Mouse (Mus musculus) midbrain, embryonic 12.5 days (tissue): ENCODE measurements around the gene Cmklr1. TPM values are rescaled to one million over a fixed set of nuclear protein-coding genes. Genes with fewer than 3 reads are reported as not detected.

ENCODE experiments used
- ATAC-seq: fragments of 200-750 bp; cut with Nextera tagmentation; 2 replicates; pipeline ENCODE4 v1.8.0; 2017; ENCODE audit warnings: low read depth, moderate TSS enrichment, moderate library complexity; ENCODE audit not compliant: low FRiP score
- H3K27ac ChIP-seq: fragments of 300-500 bp; sonication (generic); replicated peaks from 2 replicates; pipeline ENCODE4 v1.5.1; 2016; ENCODE audit warnings: mild to moderate bottlenecking
- H3K27me3 ChIP-seq: fragments of 300-500 bp; sonication (generic); 2 replicates; pipeline ENCODE4 v1.6.1; 2016; ENCODE audit warnings: mild to moderate bottlenecking
- H3K36me3 ChIP-seq: fragments of 300-500 bp; sonication (generic); 2 replicates; pipeline ENCODE4 v1.6.1; 2016
- H3K4me1 ChIP-seq: fragments of 300-500 bp; sonication (generic); 2 replicates; pipeline ENCODE4 v1.6.1; 2016
- H3K4me2 ChIP-seq: fragments of 300-500 bp; sonication (generic); replicated peaks from 2 replicates; pipeline ENCODE4 v1.6.1; 2016; ENCODE audit warnings: mild to moderate bottlenecking, moderate library complexity
- H3K4me3 ChIP-seq: fragments of 300-500 bp; sonication (generic); 2 replicates; pipeline ENCODE4 v1.5.1; 2016; ENCODE audit warnings: mild to moderate bottlenecking
- H3K9ac ChIP-seq: fragments of 300-500 bp; sonication (generic); replicated peaks from 2 replicates; pipeline ENCODE4 v1.6.1; 2016; ENCODE audit warnings: mild to moderate bottlenecking, moderate library complexity
- H3K9me3 ChIP-seq: fragments of 300-500 bp; sonication (generic); 2 replicates; pipeline ENCODE4 v1.6.1; 2016; ENCODE audit warnings: mild to moderate bottlenecking
- WGBS: fragments of 180-500 bp; shearing (Covaris S2); methylation state at CpG from one replicate; pipeline ENCODE4 v1.1.7; 2016; 5-methylcytosine and 5-hydroxymethylcytosine counted together
- polyA plus RNA-seq: library from polyadenylated mRNA; unstranded; fragments of >200 nt; fragmentation: Nextera tagmentation; extraction: Ambion mirVana; gene quantifications from 2 replicates; pipeline ENCODE4 v1.2.1, GENCODE M21; 2016

The Cmklr1 gene
- polyA plus RNA-seq, 1 experiment from 2014 or later, result 2.3 TPM

- 77% methylated on average over 5 of the region's 5 CpGs for WGBS
- Histone ChIP-seq H3K36me3 (no peaks in the 10 kb centered on the region), H3K4me1 (peaks cover 10% of the 10 kb centered on the region), H3K27me3 (peaks cover 43% of the 10 kb centered on the region), H3K9me3 (no peaks in the 10 kb centered on the region), H3K4me3 (no peak overlapping the region), H3K27ac (no peak overlapping the region), H3K4me2 (no peak overlapping the region), H3K9ac (no peak overlapping the region)
- no peak for ATAC-seq
These were observed 1.5 kb downstream of the Cmklr1 start for GRCm38 (mm10) chr5:113648647-113649211.

GRCm38 (mm10) chr5:113647141-113647540 lies 3.1 kb downstream of the Cmklr1 start:
- no peak overlapping the region for H3K27ac ChIP-seq
- 90% methylated on average over 8 of the region's 8 CpGs for WGBS
- peaks cover 42% of the 10 kb centered on the region for H3K27me3 ChIP-seq
- no peak for ATAC-seq
- peaks cover 10% of the 10 kb centered on the region for H3K4me1 ChIP-seq
- no peak overlapping the region for H3K4me2 ChIP-seq
- no peaks in the 10 kb centered on the region for H3K9me3 ChIP-seq
- H3K36me3 ChIP-seq, result no peaks in the 10 kb centered on the region
- H3K4me3 ChIP-seq, result no peak overlapping the region
- H3K9ac ChIP-seq, result no peak overlapping the region

DNA sequence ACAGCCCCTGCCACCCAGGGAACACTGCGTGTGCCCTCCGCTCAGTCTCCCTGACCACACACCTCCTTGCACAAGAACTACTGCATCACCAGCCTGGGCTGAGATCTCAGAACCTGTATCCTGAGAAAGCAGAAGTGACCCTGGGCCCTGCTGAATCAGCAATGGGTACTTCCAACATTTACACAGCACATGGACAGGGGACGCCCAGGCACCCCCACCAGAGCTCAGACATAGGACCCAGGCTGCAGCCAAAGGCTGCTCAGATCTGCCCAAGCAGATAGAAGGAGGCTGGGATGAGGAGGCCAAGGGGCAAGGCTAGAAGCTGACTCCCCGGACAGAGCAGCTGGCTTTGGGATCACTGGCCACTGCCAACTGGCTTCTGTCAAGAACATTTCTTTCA lies 5.7 kb downstream of the Cmklr1 start:
- H3K4me2 ChIP-seq, result no peak overlapping the region
- H3K9ac ChIP-seq, result no peak overlapping the region
- H3K27me3 ChIP-seq, result peaks cover 19% of the 10 kb centered on the region
- H3K36me3 ChIP-seq, result no peaks in the 10 kb centered on the region
- H3K9me3 ChIP-seq, result no peaks in the 10 kb centered on the region
- ATAC-seq, result no peak
- no peak overlapping the region for H3K4me3 ChIP-seq
- WGBS, result 92% methylated on average over 4 of the region's 4 CpGs
- H3K4me1 ChIP-seq, result no peaks in the 10 kb centered on the region
- no peak overlapping the region for H3K27ac ChIP-seq

- Histone ChIP-seq H3K4me2 (peak overlapping the region; percentile 41), H3K9ac (no peak overlapping the region), H3K4me1 (no peaks in the 10 kb centered on the region), H3K36me3 (no peaks in the 10 kb centered on the region), H3K27ac (no peak overlapping the region), H3K27me3 (peaks cover 11% of the 10 kb centered on the region; the same call in 1 of the 2 replicates), H3K9me3 (no peaks in the 10 kb centered on the region), H3K4me3 (peak overlapping the region; percentile 16; the same call in 1 of the 2 replicates)
- ATAC-seq, result peak; percentile 86
- 58% methylated on average over 18 of the region's 18 CpGs for WGBS
These were observed 6.9 kb downstream of the Cmklr1 start for GRCm38 (mm10) chr5:113643107-113643848.

DNA sequence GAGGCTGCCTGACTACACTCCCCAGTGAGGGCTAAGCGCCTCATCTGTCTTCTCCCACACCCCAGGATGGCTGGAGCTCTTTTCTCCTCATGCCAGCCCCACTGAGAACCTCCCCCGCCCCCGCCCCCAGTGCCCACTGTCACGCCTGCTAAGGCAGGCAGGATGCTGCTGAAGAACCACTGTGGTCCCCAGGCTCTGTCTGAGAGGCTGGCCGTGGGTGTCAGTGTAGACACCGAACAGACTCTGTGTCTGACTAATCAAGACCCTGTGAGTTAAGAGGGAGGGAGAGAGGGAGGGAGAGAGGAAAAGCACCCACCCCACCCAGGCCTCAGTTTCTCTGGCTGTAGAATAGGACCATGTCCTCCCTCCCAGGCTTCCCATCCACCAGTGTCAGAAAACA lies 9.2 kb downstream of the Cmklr1 start:
- H3K36me3 ChIP-seq, result no peaks in the 10 kb centered on the region
- no peak overlapping the region for H3K27ac ChIP-seq
- no peak overlapping the region for H3K4me3 ChIP-seq
- H3K9me3 ChIP-seq, result no peaks in the 10 kb centered on the region
- H3K27me3 ChIP-seq, result peaks cover 11% of the 10 kb centered on the region; the same call in 1 of the 2 replicates
- H3K4me2 ChIP-seq, result no peak overlapping the region
- ATAC-seq, result no peak
- no peak overlapping the region for H3K9ac ChIP-seq
- H3K4me1 ChIP-seq, result no peaks in the 10 kb centered on the region
- WGBS, result 47% methylated on average over 6 of the region's 6 CpGs

DNA sequence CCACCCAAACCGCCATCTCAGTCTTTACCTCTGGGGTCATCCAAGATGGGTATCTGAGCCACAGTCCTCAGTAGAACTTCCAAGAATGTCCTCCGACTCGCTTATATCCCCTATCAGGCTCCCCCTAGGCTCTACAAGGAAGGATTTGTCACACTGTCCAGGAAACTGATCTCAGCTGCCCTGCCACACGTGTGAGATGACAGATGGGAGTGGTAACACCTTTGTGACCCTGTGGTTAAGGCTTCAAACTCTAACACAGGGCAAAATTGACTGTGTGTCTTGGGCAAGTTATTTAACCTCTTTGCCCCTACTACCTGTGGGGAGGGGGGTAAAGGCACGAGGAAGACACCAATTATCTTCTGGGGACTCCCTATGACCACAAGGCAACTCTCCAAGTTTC lies 11.1 kb downstream of the Cmklr1 start:
- Histone ChIP-seq H3K4me2 (no peak overlapping the region), H3K27ac (no peak overlapping the region), H3K27me3 (peaks cover 1% of the 10 kb centered on the region; the same call in 1 of the 2 replicates), H3K9ac (no peak overlapping the region), H3K4me1 (no peaks in the 10 kb centered on the region), H3K36me3 (no peaks in the 10 kb centered on the region), H3K9me3 (no peaks in the 10 kb centered on the region), H3K4me3 (no peak overlapping the region)
- ATAC-seq, result no peak
- 77% methylated on average over 5 of the region's 5 CpGs for WGBS

DNA sequence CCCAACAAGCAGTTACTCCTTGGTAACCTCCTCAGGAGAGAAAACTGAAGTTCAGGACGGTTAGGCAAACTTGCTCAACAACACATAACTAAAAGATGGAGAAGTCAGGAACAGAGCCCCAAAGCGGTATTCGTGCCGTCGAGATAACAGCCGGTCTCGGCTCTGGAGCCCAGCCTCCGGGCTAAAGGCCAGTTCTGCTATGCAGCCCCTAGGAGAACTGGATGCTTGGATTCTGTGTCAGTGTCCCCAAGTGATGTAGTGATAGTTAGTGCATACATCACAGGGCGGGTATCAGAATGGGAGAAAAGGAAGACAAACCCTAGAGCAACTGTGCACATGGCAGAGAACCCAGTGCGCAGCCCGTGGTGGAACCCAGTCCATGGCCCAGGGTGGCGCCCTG lies 12.2 kb downstream of the Cmklr1 start:
- no peak overlapping the region for H3K4me3 ChIP-seq
- no peak overlapping the region for H3K4me2 ChIP-seq
- no peaks in the 10 kb centered on the region for H3K36me3 ChIP-seq
- no peaks in the 10 kb centered on the region for H3K9me3 ChIP-seq
- ATAC-seq, result no peak
- H3K27me3 ChIP-seq, result no peaks in the 10 kb centered on the region
- 92% methylated on average over 12 of the region's 12 CpGs for WGBS
- no peaks in the 10 kb centered on the region for H3K4me1 ChIP-seq
- H3K9ac ChIP-seq, result no peak overlapping the region
- no peak overlapping the region for H3K27ac ChIP-seq

GRCm38 (mm10) chr5:113637631-113638030 lies 12.6 kb downstream of the Cmklr1 start:
- H3K4me3 ChIP-seq, result no peak overlapping the region
- H3K4me1 ChIP-seq, result no peaks in the 10 kb centered on the region
- ATAC-seq, result no peak
- no peak overlapping the region for H3K27ac ChIP-seq
- no peaks in the 10 kb centered on the region for H3K9me3 ChIP-seq
- no peaks in the 10 kb centered on the region for H3K36me3 ChIP-seq
- H3K4me2 ChIP-seq, result no peak overlapping the region
- WGBS, result 89% methylated on average over 4 of the region's 4 CpGs
- no peaks in the 10 kb centered on the region for H3K27me3 ChIP-seq
- no peak overlapping the region for H3K9ac ChIP-seq

GRCm38 (mm10) chr5:113635861-113636565 lies 14.2 kb downstream of the Cmklr1 start:
- H3K4me3 ChIP-seq, result no peak overlapping the region
- no peak for ATAC-seq
- 85% methylated on average over 15 of the region's 15 CpGs for WGBS
- H3K9ac ChIP-seq, result no peak overlapping the region
- H3K36me3 ChIP-seq, result no peaks in the 10 kb centered on the region
- H3K4me2 ChIP-seq, result no peak overlapping the region
- H3K27ac ChIP-seq, result no peak overlapping the region
- H3K27me3 ChIP-seq, result no peaks in the 10 kb centered on the region
- H3K4me1 ChIP-seq, result no peaks in the 10 kb centered on the region
- no peaks in the 10 kb centered on the region for H3K9me3 ChIP-seq

GRCm38 (mm10) chr5:113634887-113635610 lies 15.2 kb downstream of the Cmklr1 start:
- 80% methylated on average over 7 of the region's 7 CpGs for WGBS

GRCm38 (mm10) chr5:113634024-113634651 lies 16.1 kb downstream of the Cmklr1 start:
- no peaks in the 10 kb centered on the region for H3K4me1 ChIP-seq
- WGBS, result 64% methylated on average over 13 of the region's 13 CpGs
- no peaks in the 10 kb centered on the region for H3K27me3 ChIP-seq
- no peak overlapping the region for H3K4me2 ChIP-seq
- H3K4me3 ChIP-seq, result no peak overlapping the region
- no peaks in the 10 kb centered on the region for H3K9me3 ChIP-seq
- ATAC-seq, result no peak
- H3K9ac ChIP-seq, result no peak overlapping the region
- H3K36me3 ChIP-seq, result no peaks in the 10 kb centered on the region
- H3K27ac ChIP-seq, result no peak overlapping the region

More at GRCm38 (mm10) chr5:113634887-113635610, 15.2 kb downstream of the Cmklr1 start:
- H3K27me3 ChIP-seq, result no peaks in the 10 kb centered on the region
- no peaks in the 10 kb centered on the region for H3K4me1 ChIP-seq
- no peak overlapping the region for H3K4me2 ChIP-seq
- no peak overlapping the region for H3K9ac ChIP-seq
- no peaks in the 10 kb centered on the region for H3K36me3 ChIP-seq
- H3K9me3 ChIP-seq, result no peaks in the 10 kb centered on the region
- no peak for ATAC-seq
- no peak overlapping the region for H3K27ac ChIP-seq
- H3K4me3 ChIP-seq, result no peak overlapping the region
